Mouse (Mus musculus) spleen, adult 2 months (tissue): ENCODE measurements around the gene U2surp. TPM values are rescaled to one million over a fixed set of nuclear protein-coding genes. Genes with fewer than 3 reads are reported as not detected.
"Not testable (repeated sequence)": the region's sequence is repeated elsewhere in the genome, so short reads cannot be mapped to it uniquely, and the experiment has no call there.

Source experiments
- DNase-seq, 2 experiments: peaks; one replicate each; pipeline versions ENCODE4 v3.0.0 to v3.0.0-alpha.2; 2012 to 2021; ENCODE audit warnings: low spot score in 2 of 2, low read depth in 1 of 2
- H3K27ac ChIP-seq: fragments of 200-500 bp; 2 replicates; pipeline ENCODE4 v1.5.1; 2012; ENCODE audit warnings: low read length, inconsistent platforms; ENCODE audit not compliant: insufficient read depth
- H3K27me3 ChIP-seq: fragments of 200-500 bp; 2 replicates; pipeline ENCODE4 v1.6.1; 2012; ENCODE audit warnings: mild to moderate bottlenecking, moderate library complexity, low read length, inconsistent platforms; ENCODE audit not compliant: control insufficient read depth, insufficient read depth
- H3K36me3 ChIP-seq: fragments of 200-500 bp; 2 replicates; pipeline ENCODE4 v1.6.1; 2012; ENCODE audit warnings: mild to moderate bottlenecking, low read length, inconsistent platforms; ENCODE audit not compliant: control insufficient read depth, insufficient read depth
- H3K4me1 ChIP-seq: fragments of 200-500 bp; 2 replicates; pipeline ENCODE4 v1.6.1; 2011; ENCODE audit warnings: inconsistent platforms; ENCODE audit not compliant: control insufficient read depth, insufficient read depth, insufficient read length
- H3K4me3 ChIP-seq: fragments of 200-500 bp; 2 replicates; pipeline ENCODE4 v1.5.1; 2011; ENCODE audit warnings: mild to moderate bottlenecking, inconsistent platforms; ENCODE audit not compliant: insufficient read depth, insufficient read length; ENCODE audit errors: extremely low read depth
- CTCF ChIP-seq: fragments of 200-500 bp; IDR thresholded peaks from 2 replicates; pipeline ENCODE4 v1.5.1; 2011; ENCODE audit warnings: mild to moderate bottlenecking, inconsistent platforms; ENCODE audit not compliant: insufficient read depth, insufficient read length, insufficient replicate concordance; ENCODE audit errors: extremely low read depth
- POLR2A ChIP-seq: fragments of 200-500 bp; IDR thresholded peaks from 2 replicates; pipeline ENCODE4 v1.6.1; 2011; ENCODE audit warnings: low read depth, low read length, inconsistent platforms
- WGBS: fragments of 180-500 bp; shearing (Covaris S2); methylation state at CpG from one replicate; pipeline ENCODE4 v1.1.7; 2018; 5-methylcytosine and 5-hydroxymethylcytosine counted together
- polyA plus RNA-seq: library from polyadenylated mRNA; depleted of rRNA; stranded (reverse); fragments of >200 nt; gene quantifications from 2 replicates; pipeline ENCODE4 v1.2.3, GENCODE M21; 2012

Gene U2surp
- polyA plus RNA-seq, 1 experiment, result 1.7 TPM

DNA sequence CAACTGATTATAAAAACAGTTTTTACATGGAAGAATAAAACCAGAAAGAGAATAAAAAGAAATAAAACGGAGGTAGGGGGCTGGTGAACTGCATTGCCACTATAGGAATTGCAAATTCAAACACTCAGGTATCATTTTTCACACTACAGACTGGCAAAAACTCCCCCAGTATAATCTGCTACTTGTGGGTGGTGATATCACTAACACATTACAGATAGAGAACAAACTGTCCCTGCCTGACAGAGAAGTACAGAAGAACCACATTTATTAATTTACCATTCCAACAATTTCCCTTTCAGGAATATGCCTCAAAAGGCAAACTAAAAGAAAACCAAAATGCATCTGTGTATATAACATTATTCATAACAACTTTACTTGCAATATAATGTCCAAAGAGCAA, 16.8 kb downstream of the U2surp start:
- Histone ChIP-seq H3K4me3 (no peak overlapping the region), H3K27ac (no peak overlapping the region), H3K27me3 (no peaks in the 10 kb centered on the region), H3K4me1 (no peaks in the 10 kb centered on the region), H3K36me3 (peaks cover 9% of the 10 kb centered on the region)
- TF ChIP-seq CTCF, result no peak
- TF ChIP-seq POLR2A, result no peak
- WGBS, result 91% methylated on average over 1 of the region's 1 CpGs
- no peak for DNase-seq

DNA sequence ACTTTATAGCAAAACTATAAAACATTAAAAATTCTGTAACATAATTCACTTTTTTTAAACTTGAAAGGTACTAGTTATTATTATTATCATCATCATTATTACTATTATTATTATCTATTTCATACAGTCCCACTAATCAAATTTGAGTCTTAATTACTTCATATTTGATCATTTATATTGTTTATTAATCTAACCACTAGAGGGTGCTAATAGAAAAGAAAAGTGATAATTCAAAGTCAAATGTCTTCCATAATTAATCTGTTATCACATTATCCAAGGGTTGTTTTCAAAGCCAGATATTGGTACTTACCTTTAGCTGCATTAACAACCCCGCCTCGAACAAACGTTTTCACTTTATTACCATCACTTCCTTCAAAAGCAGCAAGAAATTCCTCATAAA, 18.4 kb downstream of the U2surp start:
- Histone ChIP-seq H3K36me3 (peaks cover 12% of the 10 kb centered on the region), H3K4me3 (no peak overlapping the region), H3K4me1 (no peaks in the 10 kb centered on the region), H3K27me3 (no peaks in the 10 kb centered on the region), H3K27ac (no peak overlapping the region)
- TF ChIP-seq CTCF, result no peak
- TF ChIP-seq POLR2A, result no peak
- DNase-seq, result no peak
- WGBS, result 78% methylated on average over 3 of the region's 3 CpGs

- no peak overlapping the region for H3K4me3 ChIP-seq
- no peak for TF ChIP-seq POLR2A
- no peak for TF ChIP-seq CTCF
- 89% methylated on average over 3 of the region's 3 CpGs for WGBS
- H3K36me3 ChIP-seq, result peaks cover 14% of the 10 kb centered on the region
- no peak overlapping the region for H3K27ac ChIP-seq
- DNase-seq, result no peak
- no peaks in the 10 kb centered on the region for H3K4me1 ChIP-seq
- no peaks in the 10 kb centered on the region for H3K27me3 ChIP-seq
Observed at GRCm38 (mm10) chr9:95490003-95490402, 21.8 kb downstream of the U2surp start.

DNA sequence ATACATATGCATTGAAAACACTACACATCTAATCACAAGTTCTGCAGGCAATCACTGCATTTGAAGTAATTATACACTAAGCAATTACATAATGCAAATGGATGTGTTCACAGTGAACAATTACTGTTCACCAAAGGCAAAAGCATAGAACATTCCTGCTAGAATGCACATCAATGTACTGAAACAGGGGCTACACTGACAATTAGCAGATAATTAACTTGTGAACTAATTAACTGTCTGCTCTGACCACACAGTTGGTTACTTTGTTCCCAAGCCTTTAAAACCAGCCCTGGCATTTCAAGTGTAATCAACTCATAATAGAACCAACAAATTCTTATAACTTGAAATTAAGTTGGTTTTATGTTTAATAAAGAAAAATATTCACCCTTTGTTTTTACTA, 22.9 kb downstream of the U2surp start:
- Histone ChIP-seq H3K27me3 (no peaks in the 10 kb centered on the region), H3K36me3 (peaks cover 18% of the 10 kb centered on the region), H3K4me3 (no peak overlapping the region), H3K27ac (no peak overlapping the region), H3K4me1 (no peaks in the 10 kb centered on the region)
- no peak for DNase-seq
- no peak for TF ChIP-seq CTCF
- no peak for TF ChIP-seq POLR2A

DNA sequence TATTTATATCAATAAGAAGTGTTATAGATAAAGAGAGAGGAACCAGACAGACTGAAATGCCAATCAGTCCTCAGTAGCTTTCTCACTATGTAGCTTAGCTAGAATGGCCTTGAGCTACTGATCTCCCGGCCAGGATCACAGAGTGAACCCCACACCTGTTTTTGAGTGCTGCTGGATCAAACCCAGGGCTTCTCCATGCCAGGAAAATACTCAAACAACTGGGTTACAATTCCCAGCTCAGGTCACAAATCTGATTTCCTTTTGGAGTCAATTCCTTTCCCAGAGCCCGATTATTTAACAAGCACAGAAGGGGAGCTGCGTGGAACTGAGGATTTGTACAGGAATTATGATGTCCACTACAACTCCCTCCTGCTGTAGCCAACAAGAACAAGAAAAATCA, 31.8 kb downstream of the U2surp start:
- 96% methylated on average over 3 of the region's 3 CpGs for WGBS
- H3K4me1 ChIP-seq, result no peaks in the 10 kb centered on the region
- peaks cover 39% of the 10 kb centered on the region for H3K36me3 ChIP-seq
- H3K4me3 ChIP-seq, result no peak overlapping the region
- no peak for DNase-seq
- H3K27me3 ChIP-seq, result no peaks in the 10 kb centered on the region
- H3K27ac ChIP-seq, result no peak overlapping the region
- TF ChIP-seq CTCF, result no peak
- TF ChIP-seq POLR2A, result no peak

DNA sequence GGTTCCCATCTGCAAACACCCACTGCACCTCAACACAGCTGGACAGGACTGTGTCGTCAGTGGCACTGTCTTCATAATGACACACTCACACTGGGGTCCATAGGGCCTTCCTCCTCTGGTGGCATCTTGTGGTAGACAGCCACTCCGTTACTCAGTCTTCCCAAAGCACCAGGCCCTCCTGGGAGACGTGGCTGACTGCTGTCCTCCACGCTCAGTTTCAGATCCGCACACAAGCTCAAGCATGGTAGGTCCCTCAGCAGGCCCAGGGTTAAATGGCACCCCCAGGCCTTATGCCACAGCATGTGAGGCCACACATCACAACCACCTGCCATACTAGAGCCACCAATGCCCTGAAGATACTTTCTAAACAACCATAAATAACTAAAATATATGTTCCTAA, 33.4 kb downstream of the U2surp start:
- Histone ChIP-seq H3K36me3 (peaks cover 37% of the 10 kb centered on the region), H3K4me3 (no peak overlapping the region), H3K27me3 (no peaks in the 10 kb centered on the region), H3K27ac (no peak overlapping the region), H3K4me1 (no peaks in the 10 kb centered on the region)
- TF ChIP-seq CTCF, result no peak
- no peak for TF ChIP-seq POLR2A
- WGBS, result 96% methylated on average over 5 of the region's 5 CpGs
- no peak for DNase-seq

DNA sequence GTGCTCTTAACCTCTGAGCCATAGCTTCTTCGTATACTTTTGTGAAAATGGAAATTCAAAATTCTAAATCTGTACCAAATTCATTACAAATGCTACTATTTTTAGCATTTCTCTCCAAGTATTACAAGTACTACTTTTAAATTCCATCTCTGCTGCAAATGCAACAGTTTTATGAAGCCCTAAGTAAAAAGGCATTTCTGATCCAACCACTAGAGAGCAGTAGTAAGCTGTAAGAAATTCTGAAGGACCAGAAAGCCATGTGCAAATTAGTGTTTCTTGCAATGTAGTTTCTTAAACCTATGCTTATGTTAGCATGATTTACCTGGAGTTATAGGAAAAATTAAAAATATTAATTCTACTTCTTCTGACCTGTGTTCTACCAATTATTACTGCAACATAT, 38.9 kb downstream of the U2surp start:
- WGBS, result 96% methylated on average over 1 of the region's 1 CpGs
- TF ChIP-seq POLR2A (no peak), CTCF (no peak)
- no peaks in the 10 kb centered on the region for H3K4me1 ChIP-seq
- DNase-seq, result peak in 1 of 2 experiments; percentile 1
- H3K36me3 ChIP-seq, result peaks cover 31% of the 10 kb centered on the region
- H3K4me3 ChIP-seq, result no peak overlapping the region
- no peaks in the 10 kb centered on the region for H3K27me3 ChIP-seq
- no peak overlapping the region for H3K27ac ChIP-seq

- H3K4me3 ChIP-seq, H3K27ac ChIP-seq, H3K27me3 ChIP-seq, DNase-seq, H3K4me1 ChIP-seq: not testable (repeated sequence)
- WGBS, result 62% methylated on average over 7 of the region's 7 CpGs
- H3K36me3 ChIP-seq, result peaks cover 26% of the 10 kb centered on the region
Observed at GRCm38 (mm10) chr9:95469011-95469576, 42.7 kb downstream of the U2surp start.
